In the genomic region with DNA sequence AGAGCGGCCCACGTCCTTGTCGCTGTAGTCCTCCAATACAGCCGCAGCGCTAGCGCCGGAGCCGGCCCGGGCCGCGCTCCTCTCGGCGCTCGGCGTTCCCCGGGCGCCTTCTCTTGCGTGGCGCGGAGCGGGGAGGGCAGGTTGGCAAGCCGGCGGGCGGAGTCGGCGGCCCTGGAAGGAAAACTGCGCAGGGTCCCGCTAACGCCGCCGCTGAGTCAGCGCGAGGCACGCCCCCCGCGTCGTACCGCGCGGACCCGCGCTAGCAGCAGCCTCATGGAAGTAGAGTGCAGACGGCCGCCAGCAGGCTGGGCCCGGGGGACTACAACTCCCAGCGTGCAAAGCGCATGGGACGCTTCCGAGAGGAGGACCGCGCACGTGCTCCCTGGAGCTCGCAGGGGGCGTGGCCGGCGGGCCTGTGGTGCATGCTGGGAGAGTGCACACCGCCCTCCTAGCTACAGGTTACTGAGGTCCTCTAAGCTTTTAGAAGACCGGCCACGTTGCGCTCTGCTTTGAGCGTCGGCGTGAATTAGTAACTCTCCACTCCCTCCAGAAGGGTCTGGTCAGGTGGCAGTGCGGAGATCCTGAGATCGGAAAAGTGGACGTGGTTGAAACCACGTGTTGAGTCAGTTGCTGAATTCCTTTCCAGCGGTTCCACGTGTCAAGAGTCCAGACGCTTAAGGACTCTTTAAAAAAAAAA, we compare ENCODE assay signal across 8 mouse cellular contexts. TPM values are rescaled to one million over a fixed set of nuclear protein-coding genes. Genes with fewer than 3 reads are reported as not detected.
DNase-seq lines count a peak whose midpoint lies in the region; ATAC-seq and TF ChIP-seq lines count a peak whose summit lies in the region.

Gene Xpot, minus strand, starts transcription at position 147 of the 697 bp plus-strand sequence.

- TF ChIP-seq CTCF in E14TG2a.4 (conservative IDR thresholded peaks at IDR 0.05; ENCODE audit: low read length) = no peak
- TF ChIP-seq CTCF in heart, postnatal 0 days (IDR thresholded peaks at IDR 0.05; ENCODE audit: low read depth) = peak; percentile 2; the same call in 1 of the 2 replicates
- TF ChIP-seq CTCF in testis, adult 2 months (IDR thresholded peaks at IDR 0.05; ENCODE audit: control insufficient read depth, insufficient read depth, insufficient replicate concordance, low read depth, low read length) = no peak

- peak within 1 kb of the TSS; percentile 70 for H3K4me2 ChIP-seq in forebrain, embryonic 12.5 days
- H3K4me2 ChIP-seq in heart, postnatal 0 days (ENCODE audit: low read depth, low read length) = peak within 1 kb of the TSS; percentile 84
- peak within 1 kb of the TSS; percentile 87 for H3K4me2 ChIP-seq in liver, embryonic 16.5 days (ENCODE audit: low read depth, low read length)
- peak within 1 kb of the TSS; percentile 73 for H3K4me2 ChIP-seq in neural tube, embryonic 13.5 days

- under 1% methylated on average over 70 of the region's 70 CpGs for WGBS in forebrain, embryonic 12.5 days
- under 1% methylated on average over 64 of the region's 70 CpGs for WGBS in heart, postnatal 0 days
- WGBS in liver, embryonic 16.5 days (ENCODE audit: insufficient replicate concordance) = under 1% methylated on average over 70 of the region's 70 CpGs
- WGBS in neural tube, embryonic 13.5 days = under 1% methylated on average over 70 of the region's 70 CpGs

- peak; percentile 92 for DNase-seq in c-Kit-positive CD71-positive TER-119-positive erythroid progenitor cells, embryonic 14.5 days (ENCODE audit: low spot score)
- peak; percentile 97 for DNase-seq in heart, postnatal 0 days (ENCODE audit: low spot score)
- peak; percentile 99 for DNase-seq in kidney, postnatal 4 days

- peaks cover 32% of the 10 kb centered on the region for H3K36me3 ChIP-seq in E14TG2a.4 (ENCODE audit: insufficient read depth, low read length)
- peaks cover 13% of the 10 kb centered on the region for H3K36me3 ChIP-seq in forebrain, embryonic 12.5 days (replicated peaks)
- H3K36me3 ChIP-seq in heart, postnatal 0 days (replicated peaks; ENCODE audit: control insufficient read depth, insufficient read depth, low read length) = peaks cover 17% of the 10 kb centered on the region; the same call in 1 of the 2 replicates
- peaks cover 6% of the 10 kb centered on the region; the same call in 1 of the 2 replicates for H3K36me3 ChIP-seq in liver, embryonic 16.5 days (ENCODE audit: control insufficient read depth, insufficient read depth)
- peaks cover 13% of the 10 kb centered on the region for H3K36me3 ChIP-seq in neural tube, embryonic 13.5 days
- H3K36me3 ChIP-seq in testis, adult 2 months (ENCODE audit: control insufficient read depth, insufficient read depth, low read length) = peaks cover 1% of the 10 kb centered on the region; the same call in 1 of the 2 replicates

- H3K4me3 ChIP-seq in E14TG2a.4 (replicated peaks; ENCODE audit: low read length) = peak within 1 kb of the TSS; percentile 94
- H3K4me3 ChIP-seq in forebrain, embryonic 12.5 days (replicated peaks) = peak within 1 kb of the TSS; percentile 76
- H3K4me3 ChIP-seq in heart, postnatal 0 days (ENCODE audit: low read depth, low read length) = peak within 1 kb of the TSS; percentile 90
- H3K4me3 ChIP-seq in liver, embryonic 16.5 days (ENCODE audit: low read depth, low read length) = peak within 1 kb of the TSS; percentile 92
- peak within 1 kb of the TSS; percentile 83 for H3K4me3 ChIP-seq in neural tube, embryonic 13.5 days
- peak within 1 kb of the TSS; percentile 86 for H3K4me3 ChIP-seq in testis, adult 2 months (ENCODE audit: control insufficient read depth, low read depth, low read length)

- peak within 1 kb of the TSS; percentile 93 for H3K27ac ChIP-seq in forebrain, embryonic 12.5 days
- H3K27ac ChIP-seq in heart, postnatal 0 days (ENCODE audit: low read depth) = peak within 1 kb of the TSS; percentile 93
- H3K27ac ChIP-seq in liver, embryonic 16.5 days (ENCODE audit: low read length) = peak within 1 kb of the TSS; percentile 96
- peak within 1 kb of the TSS; percentile 91 for H3K27ac ChIP-seq in neural tube, embryonic 13.5 days (replicated peaks)
- H3K27ac ChIP-seq in testis, adult 2 months (ENCODE audit: control insufficient read depth, insufficient read depth, low read depth, low read length) = peak within 1 kb of the TSS; percentile 79

- ATAC-seq in forebrain, embryonic 12.5 days (ENCODE audit: low FRiP score) = peak; percentile 100
- ATAC-seq in heart, postnatal 0 days (ENCODE audit: insufficient read depth, low read depth) = peak; percentile 99
- peak; percentile 100 for ATAC-seq in liver, embryonic 16.5 days (ENCODE audit: low read depth)
- peak; percentile 100 for ATAC-seq in neural tube, embryonic 13.5 days (ENCODE audit: low read depth)

- peak; percentile 76 for TF ChIP-seq EP300 in heart, postnatal 0 days (IDR thresholded peaks at IDR 0.05; ENCODE audit: low read depth)

- peak within 1 kb of the TSS; percentile 88 for H3K9ac ChIP-seq in forebrain, embryonic 12.5 days
- peak within 1 kb of the TSS; percentile 73 for H3K9ac ChIP-seq in heart, postnatal 0 days (replicated peaks; ENCODE audit: low read depth, low read length)
- H3K9ac ChIP-seq in liver, embryonic 16.5 days (ENCODE audit: low read depth, low read length) = peak within 1 kb of the TSS; percentile 95
- H3K9ac ChIP-seq in neural tube, embryonic 13.5 days = peak within 1 kb of the TSS; percentile 89

- H3K4me1 ChIP-seq in E14TG2a.4 (replicated peaks; ENCODE audit: low read depth, low read length) = peaks cover 63% of the 10 kb centered on the region
- peaks cover 12% of the 10 kb centered on the region for H3K4me1 ChIP-seq in forebrain, embryonic 12.5 days
- 0 out of 2 replicates have a peak, but pooled peaks cover 12% of the 10 kb centered on the region for H3K4me1 ChIP-seq in heart, postnatal 0 days (ENCODE audit: control insufficient read depth, insufficient read depth)
- H3K4me1 ChIP-seq in liver, embryonic 16.5 days (ENCODE audit: control insufficient read depth, low read depth, low read length) = peaks cover 21% of the 10 kb centered on the region
- H3K4me1 ChIP-seq in neural tube, embryonic 13.5 days (replicated peaks) = peaks cover 20% of the 10 kb centered on the region
- H3K4me1 ChIP-seq in testis, adult 2 months (ENCODE audit: control insufficient read depth, insufficient read depth, low read length) = peaks cover 4% of the 10 kb centered on the region

- TF ChIP-seq POLR2A in testis, adult 2 months (IDR thresholded peaks at IDR 0.05; ENCODE audit: control insufficient read depth, low read depth, low read length) = peak; percentile 87

- no peaks in the 10 kb centered on the region for H3K27me3 ChIP-seq in E14TG2a.4 (ENCODE audit: insufficient read depth, low read length)
- H3K27me3 ChIP-seq in forebrain, embryonic 12.5 days = no peaks in the 10 kb centered on the region
- H3K27me3 ChIP-seq in heart, postnatal 0 days (ENCODE audit: control insufficient read depth, insufficient read depth, low read length) = no peaks in the 10 kb centered on the region
- H3K27me3 ChIP-seq in liver, embryonic 16.5 days (ENCODE audit: control insufficient read depth, insufficient read depth, low read depth, low read length) = no peaks in the 10 kb centered on the region
- no peaks in the 10 kb centered on the region for H3K27me3 ChIP-seq in neural tube, embryonic 13.5 days
- H3K27me3 ChIP-seq in testis, adult 2 months (ENCODE audit: control insufficient read depth, insufficient read depth, low read length) = no peaks in the 10 kb centered on the region

- no peaks in the 10 kb centered on the region for H3K9me3 ChIP-seq in E14TG2a.4 (ENCODE audit: low read length)
- H3K9me3 ChIP-seq in forebrain, embryonic 12.5 days = no peaks in the 10 kb centered on the region
- no peaks in the 10 kb centered on the region for H3K9me3 ChIP-seq in heart, postnatal 0 days (replicated peaks; ENCODE audit: control insufficient read depth, low read length)
- H3K9me3 ChIP-seq in liver, embryonic 16.5 days (replicated peaks; ENCODE audit: control insufficient read depth, low read length) = no peaks in the 10 kb centered on the region
- no peaks in the 10 kb centered on the region for H3K9me3 ChIP-seq in neural tube, embryonic 13.5 days

RNA-seq across cellular contexts. Expression of gene Xpot, which starts in this region (rescaled TPM):
- 59.0 and 63.1 TPM in 2 replicates for polyA plus RNA-seq in forebrain, embryonic 12.5 days (2016; fragmentation: Nextera tagmentation; extraction: Ambion mirVana)
- total RNA-seq in heart, postnatal 0 days (2014; rRNA removed; ENCODE audit: low replicate concordance) = 41.1 and 57.5 TPM in 2 replicates
- 14.8 and 17.4 TPM in 2 replicates for polyA plus RNA-seq in heart, postnatal 0 days (2015; fragmentation: Nextera tagmentation; extraction: Ambion mirVana)
- polyA plus RNA-seq in liver, embryonic 16.5 days (2015; fragmentation: Nextera tagmentation; extraction: Ambion mirVana) = 24.1 and 26.4 TPM in 2 replicates
- 26.3 and 36.0 TPM in 2 replicates for polyA plus RNA-seq in neural tube, embryonic 13.5 days (2015; fragmentation: Nextera tagmentation; extraction: Ambion mirVana)
- polyA plus RNA-seq in testis, adult 2 months (2012; rRNA removed) = 42.4 and 43.9 TPM in 2 replicates

Comparison
In these comparisons a context has a peak if more than half of its experiments do, and no peak if none do; other contexts are left out.
1. Peak in every context shown above with its lines: DNase-seq, ATAC-seq, H3K4me3 ChIP-seq and H3K27ac ChIP-seq.